Mouse (Mus musculus) olfactory bulb, adult 2 months (tissue): ENCODE measurements at regions not wholly inside any gene's neighbourhood (a gene's known extent, or its start where the extent isn't known, plus 50 kb on each side); places are given as distances from the start of the nearest gene placed in this dataset.

ENCODE experiments used
- CTCF ChIP-seq: fragments of 200-500 bp; IDR thresholded peaks from 2 replicates; pipeline ENCODE4 v1.5.1; 2012; ENCODE audit warnings: low read depth, mild to moderate bottlenecking, low read length, moderate library complexity; ENCODE audit not compliant: insufficient read depth
- POLR2A ChIP-seq: fragments of 200-500 bp; IDR thresholded peaks from 2 replicates; pipeline ENCODE4 v1.6.1; 2012; ENCODE audit warnings: mild to moderate bottlenecking, low read depth, low read length, moderate library complexity; ENCODE audit not compliant: insufficient read depth

DNA sequence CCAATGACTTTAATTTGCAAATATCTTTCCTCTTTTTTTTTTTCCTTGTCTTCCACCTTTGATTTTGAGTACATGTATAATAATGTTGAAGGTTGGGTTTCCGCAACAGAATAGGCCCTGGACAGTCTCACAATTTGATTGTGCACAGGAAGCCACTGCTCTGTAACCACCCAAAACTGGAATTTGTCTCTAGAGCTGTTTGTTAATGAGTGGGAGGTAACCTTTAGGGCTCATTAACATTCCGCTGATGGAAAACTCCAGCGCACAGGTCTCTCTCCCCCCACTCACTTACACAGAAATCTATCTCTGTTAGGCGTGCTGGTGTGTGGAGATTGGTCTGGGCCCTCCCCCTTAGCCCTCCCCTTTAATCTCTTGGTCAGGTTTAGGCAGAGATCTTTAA, 78.5 kb upstream of the Pmfbp1 start:
- TF ChIP-seq CTCF (no peak), POLR2A (no peak)
